Mouse (Mus musculus): ENCODE results near the gene Mb21d2. TPM values are rescaled to one million over a fixed set of nuclear protein-coding genes. Genes with fewer than 3 reads are reported as not detected.

Gene Mb21d2
- total RNA-seq, 2 experiments from 2014 or later: 32.5 to 33.4 TPM

DNA sequence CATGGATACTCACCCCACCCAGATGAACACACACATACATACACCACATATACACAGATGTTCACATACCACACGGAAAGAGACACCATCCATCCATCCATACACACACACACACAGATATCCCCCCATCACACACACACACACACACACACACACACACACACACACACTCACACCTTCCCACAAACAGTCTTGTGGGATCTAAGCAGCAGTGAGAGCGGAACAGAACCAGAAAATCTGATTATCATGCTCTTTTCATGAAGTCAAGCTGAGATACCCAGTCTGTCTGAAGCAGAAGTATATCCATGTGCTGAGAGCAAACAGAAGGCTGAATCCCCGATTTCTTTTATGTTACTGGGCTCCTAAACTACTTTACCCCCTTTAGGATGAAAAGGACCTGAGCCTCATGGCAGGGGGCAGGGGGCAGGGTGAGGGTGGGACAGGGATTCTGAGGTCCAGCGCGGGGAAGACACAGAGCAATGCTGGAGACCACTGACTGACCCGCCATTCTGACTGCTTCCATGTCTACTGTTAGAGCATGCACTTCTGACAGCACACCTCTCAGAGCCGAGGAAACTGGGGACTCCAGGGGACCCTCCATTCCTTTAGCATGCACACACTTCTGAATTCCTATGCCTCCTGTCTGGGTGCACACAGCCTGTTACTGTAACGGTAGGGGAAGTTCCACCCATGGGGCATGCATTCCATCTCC, 62.7 kb downstream of the Mb21d2 start:
- no peak for DNase-seq (ENCODE audit: low spot score in 2 of 2)

DNA sequence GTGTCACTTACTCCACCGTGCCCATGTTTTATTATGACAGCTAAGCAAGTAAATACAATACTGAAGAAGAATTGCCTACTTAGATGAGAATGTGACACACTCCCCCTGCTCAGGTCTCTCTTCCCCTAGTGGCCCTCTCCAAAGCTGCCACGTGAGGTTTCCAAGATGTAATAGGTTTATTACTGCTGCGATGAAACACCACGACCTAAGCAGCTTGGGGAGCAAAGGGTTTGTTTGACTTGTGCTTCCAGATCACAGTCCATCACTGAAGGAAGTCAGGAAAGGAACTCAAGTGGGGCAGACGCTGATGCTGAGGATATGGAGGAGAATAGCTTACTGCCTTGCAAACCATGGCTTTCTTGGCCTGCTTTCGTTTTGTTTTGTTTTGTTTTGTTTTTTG, 65.9 kb downstream of the Mb21d2 start:
- no peak for DNase-seq (ENCODE audit: low spot score in 2 of 2)

DNA sequence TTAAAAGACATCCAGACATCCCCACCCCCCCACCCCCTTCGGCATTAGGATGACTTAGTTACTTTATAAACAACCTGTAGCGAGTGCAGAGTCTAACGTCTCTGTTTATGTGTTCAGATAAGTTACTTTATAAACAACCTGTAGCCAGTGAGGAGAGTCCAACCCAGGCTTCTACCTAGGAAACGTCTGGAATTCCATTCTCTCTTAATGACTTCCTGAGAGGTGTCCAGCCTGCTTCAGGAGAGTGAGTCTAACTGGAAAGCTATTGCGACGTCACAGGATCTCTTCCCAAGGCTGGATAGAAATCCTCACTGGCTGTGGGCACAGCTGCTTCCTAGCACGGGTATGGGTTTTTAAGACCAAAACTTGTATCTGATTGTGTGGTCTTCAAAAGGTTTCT, 67.4 kb downstream of the Mb21d2 start:
- no peak for DNase-seq (ENCODE audit: low spot score in 2 of 2)

DNA sequence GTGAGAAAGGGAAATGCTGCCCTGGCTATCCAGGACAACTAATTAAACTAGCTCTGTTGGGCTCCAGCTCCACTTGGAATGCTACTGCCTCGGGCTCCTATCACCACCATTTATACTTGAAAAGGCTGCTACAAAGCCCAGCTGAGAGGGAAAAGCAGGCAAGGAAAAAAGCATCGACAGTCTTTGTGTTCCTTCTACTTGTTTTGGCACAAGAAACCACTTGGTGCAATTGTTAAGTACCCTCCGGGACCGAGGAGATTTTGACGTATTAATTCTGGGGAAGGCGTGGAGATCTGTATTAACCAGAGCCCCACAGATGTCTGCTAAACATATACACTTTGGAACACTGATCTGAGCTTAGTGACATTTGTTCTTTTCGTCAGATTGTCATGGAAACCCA, 69.8 kb downstream of the Mb21d2 start:
- DNase-seq (ENCODE audit: low spot score in 2 of 2): no peak

DNA sequence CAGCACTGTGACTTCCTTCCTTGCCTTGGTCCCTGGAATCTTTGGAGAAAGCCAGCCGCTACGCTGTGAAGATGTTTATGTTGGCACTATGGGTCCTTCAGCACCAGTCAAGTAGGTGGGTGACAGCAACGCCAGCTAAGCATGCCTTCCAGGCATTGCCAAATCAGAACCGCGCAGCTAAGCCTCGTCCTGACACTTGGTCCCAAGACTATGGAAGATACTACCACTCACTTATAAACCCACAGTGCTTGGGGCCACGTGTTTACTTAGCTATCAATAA, 70.5 kb downstream of the Mb21d2 start:
- DNase-seq (ENCODE audit: low spot score in 2 of 2): no peak

DNA sequence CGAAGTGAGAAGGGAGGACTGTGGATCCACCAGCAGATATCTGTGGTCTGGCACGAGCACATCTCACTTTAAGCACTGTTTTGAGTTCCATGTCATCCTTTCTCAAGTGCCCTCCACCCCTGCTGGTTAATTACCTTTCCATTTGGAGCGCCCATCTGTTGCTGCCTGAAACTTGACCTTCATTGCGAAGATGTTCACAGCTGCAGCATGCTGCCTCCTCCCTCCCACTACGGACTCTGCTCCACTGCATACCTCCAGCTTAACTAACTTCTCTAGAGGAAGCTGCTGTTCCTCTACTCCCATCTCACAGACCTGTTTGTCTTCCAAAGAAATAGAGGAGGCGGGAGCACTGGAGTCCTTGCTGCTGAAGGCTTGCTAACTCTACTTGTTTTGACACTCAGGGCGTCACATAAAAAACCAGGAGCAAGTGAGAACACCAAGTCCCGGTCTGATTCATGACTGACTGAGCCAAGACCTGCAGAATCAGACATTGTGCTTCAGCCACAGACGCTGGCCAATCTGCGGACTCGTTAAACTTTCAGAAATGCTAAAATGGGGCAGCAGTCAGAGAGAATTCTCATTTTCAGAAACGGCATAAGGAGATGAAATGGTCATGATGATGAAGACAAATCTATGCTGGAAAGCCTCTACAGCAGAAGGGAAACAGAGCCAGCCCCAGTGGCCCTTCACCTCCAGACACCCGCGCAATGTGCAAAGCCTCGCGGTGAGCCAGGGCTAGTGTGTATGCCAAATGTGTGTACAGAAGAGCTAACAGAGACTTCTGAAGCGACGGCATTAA, 71.1 kb downstream of the Mb21d2 start:
- DNase-seq (ENCODE audit: low spot score in 2 of 2): no peak

DNA sequence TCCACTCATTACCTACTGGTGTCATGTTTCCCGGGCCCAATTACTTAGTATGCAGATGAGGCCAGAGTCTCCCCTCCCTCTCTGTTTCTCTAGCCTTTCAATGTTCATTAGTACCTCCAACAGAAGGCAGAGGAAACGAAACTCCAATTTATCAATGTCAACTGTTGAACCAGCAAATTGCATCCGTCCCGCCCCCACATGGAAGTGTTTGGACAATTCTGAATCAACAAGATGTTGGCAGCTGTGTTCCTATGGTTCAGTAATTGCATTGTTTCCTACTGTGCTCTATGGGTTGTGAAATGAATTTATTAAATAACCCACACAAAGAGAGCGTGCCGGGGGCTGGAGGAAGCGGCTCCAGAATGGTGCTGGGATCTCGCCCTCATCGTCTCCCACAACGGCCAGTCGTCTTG, 78.1 kb downstream of the Mb21d2 start:
- no peak for DNase-seq (ENCODE audit: low spot score in 2 of 2)

DNA sequence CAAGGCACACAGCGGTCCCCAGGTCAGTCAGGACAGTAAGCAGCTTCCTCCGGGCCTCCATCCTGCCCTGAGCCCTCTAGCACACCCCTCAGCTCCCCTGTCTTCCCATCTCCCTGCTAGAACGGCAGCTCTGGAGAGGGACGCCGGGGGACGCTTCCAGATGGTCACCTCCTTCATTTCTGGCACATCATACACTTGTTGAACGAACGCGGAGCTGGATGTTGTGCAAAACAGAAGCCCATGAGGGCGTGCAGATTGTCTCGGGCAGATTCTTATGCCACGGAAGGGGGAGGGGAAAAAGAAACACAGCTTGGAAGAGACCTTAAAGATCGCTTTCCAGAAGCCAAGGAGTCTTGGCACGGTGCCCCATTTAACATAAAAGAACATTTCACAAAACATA, 78.6 kb downstream of the Mb21d2 start:
- peak in 1 of 2 experiments; percentile 40 for DNase-seq (ENCODE audit: low spot score in 2 of 2)

DNA sequence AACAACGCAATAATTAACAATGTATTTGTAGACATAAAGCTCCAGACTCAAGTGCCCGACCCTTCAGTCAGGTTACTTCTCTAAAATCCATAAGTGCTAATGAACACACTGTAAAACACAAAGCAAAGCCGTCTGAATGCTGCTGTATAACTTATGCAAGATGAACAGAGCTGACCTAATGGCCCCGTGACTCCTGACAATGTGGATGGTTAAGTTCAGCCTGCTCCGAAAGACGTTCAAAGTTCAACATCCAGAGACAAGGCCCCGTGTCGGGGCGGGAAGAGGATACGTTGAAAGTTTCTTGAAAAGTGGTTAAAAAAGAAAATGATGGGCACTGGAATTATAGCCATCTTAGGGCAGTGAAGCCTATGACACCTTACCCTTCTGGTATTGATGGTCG, 83.3 kb downstream of the Mb21d2 start:
- no peak for DNase-seq (ENCODE audit: low spot score in 2 of 2)

DNA sequence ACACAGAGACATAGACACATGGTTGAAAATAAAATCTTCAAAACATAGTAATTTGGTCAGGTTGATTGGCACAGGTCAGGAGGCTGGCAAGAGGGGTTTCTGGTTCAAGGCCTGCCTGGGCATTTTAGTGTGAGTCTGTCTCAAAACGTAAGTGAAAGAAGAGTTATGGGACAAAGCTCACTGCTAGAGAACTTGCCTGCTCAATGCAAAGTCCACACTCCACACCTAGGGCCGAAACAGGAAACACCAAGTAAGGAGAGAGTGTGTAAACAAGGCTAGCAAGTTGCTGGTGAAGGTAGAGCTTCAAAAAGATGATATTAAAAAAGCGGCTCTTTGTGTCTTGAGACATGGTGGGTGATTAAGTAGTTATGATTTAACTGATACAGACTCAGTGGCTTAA, 84.1 kb downstream of the Mb21d2 start:
- no peak for DNase-seq (ENCODE audit: low spot score in 2 of 2)

DNA sequence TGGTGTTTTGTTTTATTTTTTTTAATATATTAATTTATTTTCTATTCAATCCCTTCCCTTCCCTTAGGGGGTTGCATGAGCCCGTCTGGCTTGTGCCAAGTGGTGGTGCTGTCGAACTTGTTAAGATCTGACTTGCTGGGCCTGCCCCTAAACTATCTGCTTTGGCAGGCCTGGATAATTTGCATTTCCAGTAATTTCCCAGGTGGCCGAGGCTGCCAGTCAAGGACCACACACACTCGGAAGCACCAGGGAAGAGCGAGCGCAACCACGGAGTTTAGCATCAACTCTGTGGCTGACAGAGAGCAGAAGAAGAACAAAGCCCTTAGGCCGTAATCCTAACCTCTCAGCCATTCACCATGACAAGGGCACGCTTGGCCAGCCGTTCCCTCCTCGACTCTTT, 88.4 kb downstream of the Mb21d2 start:
- DNase-seq (ENCODE audit: low spot score in 2 of 2): peak in 1 of 2 experiments; percentile 33

DNA sequence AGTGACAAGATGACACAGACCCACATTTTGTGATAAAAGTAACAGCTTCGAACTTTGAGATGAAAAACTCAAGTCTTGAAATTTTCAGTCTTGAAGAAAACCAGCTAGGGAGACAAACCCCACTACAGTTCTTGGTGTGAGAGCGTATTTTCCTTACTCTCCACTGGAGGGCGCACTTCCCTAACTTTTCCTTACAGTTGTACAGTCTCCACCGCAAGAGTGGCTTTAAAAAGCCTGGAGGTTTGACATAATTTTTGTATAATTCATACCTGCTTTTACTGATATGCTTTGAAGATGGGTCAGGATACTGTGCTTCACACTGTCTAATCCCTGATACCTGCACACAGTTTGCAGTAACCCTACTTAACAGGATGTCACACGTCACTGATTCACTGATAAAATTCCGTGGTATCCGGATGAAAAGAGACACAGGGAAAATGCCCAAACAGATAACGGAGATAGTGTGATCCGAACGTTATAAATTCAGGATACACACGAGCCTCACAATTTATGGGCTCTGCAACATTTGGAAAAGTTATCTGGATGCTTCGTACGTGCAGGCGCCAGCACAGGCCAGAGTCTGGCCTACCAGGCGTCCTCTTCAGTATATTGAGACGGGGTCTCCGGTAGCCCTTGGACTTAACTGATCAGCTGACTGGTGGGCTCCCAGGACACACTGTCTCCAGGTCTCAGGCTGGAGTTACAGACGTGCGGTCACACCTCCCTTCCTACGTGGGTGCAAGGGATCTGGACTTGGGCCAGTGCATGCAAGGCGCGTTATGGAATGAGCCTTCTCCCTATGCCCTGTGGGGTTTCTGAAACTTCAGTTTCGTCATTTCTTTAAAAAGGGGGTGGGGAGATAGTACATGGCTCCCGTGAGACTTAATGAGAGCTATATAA, 89.1 kb downstream of the Mb21d2 start:
- peak; percentile 81 to 85 for DNase-seq (ENCODE audit: low spot score in 2 of 2)

DNA sequence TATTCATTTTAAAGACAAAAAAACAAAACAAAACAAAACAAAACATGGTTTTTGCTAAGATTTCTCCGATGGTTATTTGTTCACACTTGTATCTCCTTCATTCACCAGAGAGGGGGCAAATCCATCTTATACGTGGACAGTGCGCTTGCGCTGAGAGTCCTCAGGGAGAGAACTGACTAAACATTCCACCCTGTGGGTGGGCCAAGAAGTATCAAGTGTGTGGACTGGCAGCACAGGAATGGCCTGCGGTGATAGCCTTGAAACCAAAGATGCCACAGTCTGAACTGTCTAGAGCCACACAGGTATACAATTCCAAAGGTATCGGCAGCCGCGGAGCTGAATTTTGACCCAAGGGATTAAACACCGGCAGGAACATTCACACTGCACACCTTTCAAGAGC, 89.9 kb downstream of the Mb21d2 start:
- DNase-seq (ENCODE audit: low spot score in 2 of 2): no peak

DNA sequence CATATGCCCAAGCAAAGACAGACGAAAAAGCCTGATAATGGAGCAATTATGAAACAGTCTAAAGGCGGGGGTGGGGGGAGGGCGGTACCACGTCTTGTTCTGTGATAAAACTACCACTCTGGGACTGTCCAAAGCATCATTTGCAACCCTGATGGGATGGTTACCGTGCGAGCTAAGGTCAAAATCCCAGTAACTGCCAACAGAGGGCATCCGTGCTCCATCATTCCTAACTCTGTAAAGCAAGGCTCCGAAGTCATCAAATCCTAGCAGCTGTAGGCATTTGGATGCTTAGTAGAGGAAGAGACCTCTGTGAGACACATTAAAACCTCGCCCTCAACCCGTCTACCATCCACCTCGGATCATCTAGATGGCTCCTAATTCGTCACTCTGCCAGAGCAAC, 91.5 kb downstream of the Mb21d2 start:
- peak; percentile 76 to 80 for DNase-seq (ENCODE audit: low spot score in 2 of 2)

DNA sequence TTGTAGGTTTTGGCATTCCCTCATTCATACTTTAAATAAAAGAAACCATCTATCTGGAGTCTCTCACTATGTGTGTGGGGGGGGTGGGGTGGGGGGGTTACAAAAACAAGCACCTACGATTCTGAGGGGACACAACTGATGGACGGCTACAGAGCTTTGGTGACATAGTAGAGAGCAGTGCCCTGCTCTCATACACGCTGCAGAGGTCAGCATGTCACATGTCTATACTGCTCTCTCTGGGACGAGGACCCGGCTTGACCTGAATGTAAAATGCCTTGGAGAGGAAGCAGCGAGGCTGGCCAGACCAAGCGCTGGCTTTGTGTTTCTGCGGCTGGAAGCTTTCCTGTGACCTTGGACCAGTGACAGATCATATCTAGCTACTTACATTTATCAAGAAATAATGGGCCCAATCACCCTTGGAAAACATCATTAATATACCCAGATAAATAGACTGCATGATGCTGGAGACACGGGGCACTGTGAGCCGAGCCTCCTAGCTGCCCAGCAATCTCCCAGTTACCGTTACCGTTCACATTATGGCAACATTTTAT, 97.3 kb downstream of the Mb21d2 start:
- no peak for DNase-seq (ENCODE audit: low spot score in 2 of 2)

DNA sequence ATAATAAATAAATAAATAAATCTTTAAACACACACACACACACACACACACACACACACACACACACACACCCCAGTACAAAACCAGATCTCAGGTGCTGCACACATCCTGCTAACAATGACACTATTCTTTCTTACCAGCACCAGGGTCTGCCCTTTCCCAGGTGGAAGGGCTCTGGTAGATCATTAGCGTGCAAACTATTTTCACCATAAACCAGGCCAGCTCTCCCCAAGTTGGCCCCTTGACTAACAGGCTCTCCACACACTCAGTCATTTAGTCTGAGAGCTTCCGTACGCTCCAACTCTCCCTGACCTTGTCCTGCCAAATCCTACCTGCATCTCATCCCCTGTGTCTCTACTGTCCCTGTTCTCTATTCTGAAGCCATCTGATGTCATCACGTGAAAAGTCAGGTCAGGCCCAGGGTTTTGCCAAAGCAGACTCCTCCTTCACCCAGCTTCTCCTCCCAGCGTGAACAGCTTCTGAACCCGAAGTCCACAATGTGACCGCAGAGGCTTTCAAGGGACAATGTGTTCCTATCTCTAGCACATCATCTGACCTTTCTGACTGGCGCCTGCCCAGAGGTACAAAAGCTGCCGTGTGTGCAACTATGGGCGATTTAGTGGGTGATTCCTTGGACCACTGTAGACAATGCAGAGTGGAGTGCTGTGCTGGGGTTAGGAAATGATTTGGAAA, 100.1 kb downstream of the Mb21d2 start:
- DNase-seq (ENCODE audit: low spot score in 2 of 2): no peak

DNA sequence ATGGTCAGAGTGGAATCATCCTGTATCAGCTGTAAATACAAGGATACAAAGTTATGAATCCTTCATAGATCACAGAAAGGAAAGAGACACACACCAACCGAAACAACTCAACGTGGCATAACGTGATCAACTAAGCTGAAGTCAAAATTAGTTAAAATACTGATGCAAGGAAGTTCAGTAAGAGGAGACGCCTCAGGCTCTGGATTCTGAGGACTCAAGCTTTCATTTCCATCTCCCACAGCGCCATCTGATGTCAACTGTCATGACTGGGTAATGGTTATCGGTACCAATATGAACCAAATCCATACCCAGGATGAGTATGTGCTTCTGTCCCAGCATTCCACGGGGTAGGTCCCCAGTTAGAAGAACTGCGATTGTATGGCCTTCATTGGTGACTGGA, 104.7 kb downstream of the Mb21d2 start:
- DNase-seq (ENCODE audit: low spot score in 2 of 2): no peak

DNA sequence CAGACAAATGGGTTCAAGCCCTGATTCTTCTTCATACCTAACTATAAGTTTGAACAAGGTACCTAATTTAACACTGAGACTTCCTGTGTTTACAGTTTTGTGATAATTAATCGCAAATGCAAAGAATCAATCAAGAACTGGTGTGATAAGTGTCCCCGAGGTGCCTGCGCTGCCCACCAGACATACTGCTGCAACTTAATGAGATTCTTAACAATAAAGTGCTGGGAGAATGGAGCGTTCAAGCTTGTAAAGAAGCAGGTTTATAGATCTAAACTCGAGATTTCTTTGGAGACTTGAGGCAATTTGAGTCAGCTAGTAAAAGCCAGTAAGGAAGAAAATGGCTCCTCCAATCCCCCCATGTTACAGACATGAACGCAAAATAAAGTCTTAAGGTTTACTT, 107.7 kb downstream of the Mb21d2 start:
- DNase-seq (ENCODE audit: low spot score in 2 of 2): no peak

DNA sequence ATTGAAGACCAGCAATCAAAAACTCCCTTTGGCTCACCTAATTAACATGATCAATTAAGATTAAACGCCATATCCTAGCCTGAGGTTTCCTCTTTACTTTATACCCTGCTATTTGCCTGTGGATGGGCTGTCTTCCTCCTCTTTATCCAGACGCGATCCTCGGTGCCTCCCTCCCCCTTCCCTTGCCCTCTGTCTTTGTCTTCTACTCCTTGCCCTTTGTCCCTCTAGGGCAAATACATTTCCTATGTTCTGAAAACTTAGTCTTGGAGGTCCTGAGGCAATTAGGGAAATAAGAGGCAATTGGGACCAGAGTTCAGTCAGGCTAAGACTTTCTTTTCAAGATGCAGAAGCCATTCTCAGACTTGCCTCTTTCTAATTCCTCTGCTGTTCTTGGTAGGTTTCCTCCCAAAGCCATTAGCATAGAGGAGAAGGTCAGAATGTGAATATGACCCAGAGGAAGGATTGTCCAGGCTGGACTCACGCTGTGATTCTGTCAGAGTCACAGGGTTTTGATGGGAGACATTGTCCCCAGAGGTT, 110.7 kb downstream of the Mb21d2 start:
- no peak for DNase-seq (ENCODE audit: low spot score in 2 of 2)

DNA sequence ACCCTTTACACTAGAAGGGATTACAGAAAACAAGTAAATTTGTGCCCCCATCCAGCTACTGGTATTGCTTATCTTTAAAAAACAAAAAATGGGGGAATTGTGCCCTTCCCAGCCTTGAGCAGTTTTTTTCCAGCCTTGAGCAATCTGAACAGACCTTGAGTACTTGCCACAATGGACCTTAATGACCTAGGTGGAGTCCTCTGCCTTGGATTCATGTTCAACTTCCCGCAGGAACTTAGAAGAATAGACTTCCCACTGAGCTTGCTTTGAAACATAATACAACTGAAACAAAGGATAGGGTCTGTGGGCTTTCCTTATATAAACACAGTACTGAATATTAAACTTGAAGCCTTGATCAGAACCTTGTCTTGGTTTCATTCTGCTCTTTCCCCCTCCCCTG, 116.2 kb downstream of the Mb21d2 start:
- DNase-seq (ENCODE audit: low spot score in 2 of 2): no peak

DNA sequence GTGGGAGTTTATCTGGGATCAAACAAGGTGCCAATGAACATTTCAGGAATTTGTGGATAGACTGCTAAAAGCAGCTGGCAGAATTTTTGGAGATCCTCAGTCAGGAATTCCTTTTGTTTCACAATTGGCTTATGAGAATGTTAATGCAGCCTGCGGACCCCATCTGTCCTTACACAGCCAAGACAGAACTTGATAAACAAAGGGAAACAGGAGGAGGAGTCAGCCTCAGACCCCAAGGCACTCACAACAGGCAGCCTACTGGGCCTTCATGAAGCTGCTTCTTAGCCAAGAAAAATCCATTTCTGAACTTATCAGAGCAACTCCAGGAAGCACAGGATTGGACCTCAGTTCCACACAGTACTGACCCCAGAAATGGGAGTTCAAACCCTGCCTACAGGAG, 120.4 kb downstream of the Mb21d2 start:
- DNase-seq (ENCODE audit: low spot score in 2 of 2): no peak
